Mouse (Mus musculus) liver, postnatal 0 days (tissue): ENCODE data around the gene Rgn.

Experiments used
- CTCF ChIP-seq: sonication (generic); IDR thresholded peaks from 2 replicates; pipeline ENCODE4 v1.5.1; 2016; ENCODE audit warnings: antibody characterized with exemption, low read depth
- EP300 ChIP-seq: IDR thresholded peaks from 2 replicates; pipeline ENCODE4 v1.6.1; 2016; ENCODE audit warnings: antibody characterized with exemption, low read depth, mild to moderate bottlenecking

DNA sequence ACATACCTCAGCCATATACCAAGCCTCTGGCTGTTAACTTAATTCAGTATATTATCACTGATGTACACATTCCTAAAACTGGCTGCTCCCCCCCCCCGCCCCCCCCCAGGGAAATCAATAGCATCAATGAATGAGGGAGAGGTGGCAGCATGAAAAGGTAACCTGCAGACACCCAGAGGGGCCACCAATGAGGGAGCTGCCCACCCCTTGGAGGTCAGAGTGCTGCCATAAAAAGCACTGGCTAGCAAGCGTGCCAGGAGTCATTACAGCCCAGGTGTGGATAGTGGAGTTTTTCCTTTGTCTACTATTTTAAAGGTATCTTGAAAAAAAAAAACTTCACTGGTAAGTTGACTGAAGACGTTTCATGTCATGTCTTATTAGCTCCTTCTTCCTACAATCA is at the start of gene Rgn:
- TF ChIP-seq CTCF (no peak), EP300 (no peak)
